Mouse (Mus musculus) kidney, postnatal 25 days (tissue): ENCODE results near the gene Vwa5b1.

ENCODE experiments used
- DNase-seq, 2 experiments: peaks; one replicate each; pipeline ENCODE4 v3.0.0; 2021; ENCODE audit warnings: mixed read lengths in 2 of 2

Gene Vwa5b1

DNA sequence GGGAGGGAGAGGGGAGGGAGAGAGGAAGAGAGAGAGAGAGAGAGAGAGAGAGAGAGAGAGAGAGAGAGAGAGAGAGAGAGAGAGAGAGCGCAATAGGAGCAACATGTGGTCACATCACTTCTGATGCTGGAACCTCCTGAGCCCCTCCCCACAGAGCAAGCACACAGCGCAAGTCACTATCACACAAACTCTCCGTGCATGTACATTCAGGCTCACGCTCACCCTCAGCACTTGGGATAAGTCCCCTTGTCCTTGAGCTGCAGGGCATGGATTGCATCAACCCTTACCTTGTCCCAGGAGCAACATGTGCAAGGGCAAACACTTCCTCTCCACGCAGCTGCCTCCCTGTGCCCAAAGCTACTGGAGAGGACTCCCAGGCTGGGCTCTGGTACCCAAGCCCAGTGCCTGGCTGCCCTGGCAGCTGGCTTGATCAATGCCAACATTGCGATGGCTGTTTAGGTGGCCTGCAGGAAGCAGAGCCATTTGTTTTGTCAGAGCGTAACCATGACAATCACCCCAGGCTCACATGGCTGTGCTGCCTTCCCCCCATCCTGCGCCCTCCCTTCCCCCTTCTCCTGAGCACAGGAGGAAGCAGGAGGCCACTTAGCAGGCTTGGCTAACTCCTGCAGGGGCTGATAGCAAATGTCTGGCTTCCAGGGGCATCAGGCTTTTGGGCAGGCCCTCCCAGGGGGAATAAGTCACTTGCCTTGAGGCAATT, at the start of gene Vwa5b1:
Gene Vwa5b1 (minus strand): TSS at position 457 of the 718 bp plus-strand sequence.
- no peak for DNase-seq

DNA sequence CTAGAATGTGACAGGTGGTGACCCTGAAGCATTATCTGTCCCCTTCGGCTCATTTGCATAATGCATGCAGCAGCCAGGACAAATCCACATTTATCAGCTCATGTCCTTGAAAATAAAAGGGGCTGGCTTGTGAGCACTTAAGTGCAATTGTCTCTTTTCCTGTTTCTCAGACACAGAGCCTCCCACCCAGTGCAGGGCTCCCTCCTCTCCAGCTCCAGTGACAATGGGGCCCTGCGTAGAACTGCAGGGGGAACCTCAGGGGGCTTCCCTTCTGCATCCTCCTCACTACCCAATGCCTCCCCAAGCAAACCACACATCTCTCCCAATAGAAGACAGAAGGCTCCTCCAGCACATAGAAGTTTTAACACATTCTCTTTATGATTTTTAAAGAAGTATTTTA, 47.1 kb upstream of the Vwa5b1 start:
- DNase-seq = no peak

DNA sequence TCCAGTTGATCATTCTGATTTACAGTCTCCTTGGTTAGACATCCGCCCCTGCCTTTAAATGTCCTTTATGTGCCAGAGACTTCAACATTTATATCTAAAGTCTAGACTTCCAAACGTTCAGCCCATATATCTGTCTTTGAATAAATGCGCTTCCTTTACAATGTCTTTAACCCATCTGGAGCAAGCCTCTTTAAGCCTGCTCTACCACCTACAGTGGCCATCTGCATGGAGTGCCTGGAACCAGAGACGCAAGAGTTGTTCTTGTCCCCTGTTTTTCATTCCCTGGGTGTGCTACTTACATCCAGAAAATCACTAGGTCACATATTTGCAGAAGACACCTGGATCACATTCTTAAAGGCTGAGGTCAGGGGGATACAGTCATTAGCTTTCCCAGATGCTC, 44.4 kb upstream of the Vwa5b1 start:
- no peak for DNase-seq

DNA sequence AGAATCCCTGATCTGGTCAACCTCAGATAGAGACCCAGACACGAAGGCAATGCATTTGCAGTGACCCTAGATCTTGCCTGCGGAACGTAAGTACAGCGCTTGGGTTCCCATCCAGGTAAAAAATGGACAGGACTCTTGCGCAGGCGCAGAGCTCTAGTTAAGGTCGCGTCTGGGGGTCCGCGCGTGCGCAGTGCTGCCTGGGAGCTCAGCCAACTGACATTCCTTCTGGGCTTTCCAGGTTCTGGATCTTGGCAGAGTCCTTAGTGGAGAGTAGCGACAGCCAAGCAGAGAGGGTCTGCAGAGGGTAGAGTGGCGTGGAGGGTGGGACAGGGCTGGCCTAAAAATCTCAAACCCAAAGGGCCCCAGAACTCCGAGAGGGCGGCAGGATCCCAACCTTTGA, 41.9 kb upstream of the Vwa5b1 start:
- no peak for DNase-seq

DNA sequence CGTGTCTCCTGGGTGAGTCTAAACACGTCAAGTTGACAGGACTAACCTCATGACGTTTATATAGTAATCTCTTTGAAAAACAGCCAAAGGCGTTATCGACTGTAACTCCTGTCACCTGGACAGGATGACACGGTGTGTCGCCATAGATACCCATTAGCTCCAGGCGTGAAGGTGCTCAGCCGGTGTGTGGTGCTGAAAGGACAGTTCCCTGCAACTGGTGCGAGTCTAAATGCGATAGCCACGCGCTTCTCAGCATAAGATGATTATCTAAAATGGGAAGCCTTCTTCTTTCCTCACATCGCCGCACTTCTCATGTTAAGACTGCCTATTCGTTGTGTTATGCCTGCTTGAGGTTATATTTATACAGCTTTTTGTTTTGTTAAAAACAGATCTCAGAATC, 40.8 kb upstream of the Vwa5b1 start:
- DNase-seq = peak in 1 of 2 experiments; percentile 63

DNA sequence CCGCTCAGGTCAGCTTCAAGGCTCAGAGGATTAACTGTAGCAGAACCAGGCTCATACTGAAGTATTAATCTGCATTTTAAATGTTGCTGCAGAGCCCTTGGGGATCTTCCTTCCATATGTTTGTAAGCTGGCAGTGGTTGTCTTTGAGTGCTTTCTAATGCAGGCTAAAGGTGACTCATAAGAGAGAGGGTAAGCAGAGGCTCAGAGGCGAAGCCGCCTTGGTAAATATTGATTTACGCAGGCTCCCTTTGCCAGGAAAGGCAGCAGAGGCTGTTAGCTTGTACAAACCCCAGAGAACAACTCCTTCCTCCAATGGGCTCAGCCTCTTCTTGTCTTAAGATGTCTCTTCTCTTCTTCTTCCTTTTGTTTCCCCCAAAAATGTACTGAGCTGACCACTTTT, 36.5 kb upstream of the Vwa5b1 start:
- DNase-seq = no peak

DNA sequence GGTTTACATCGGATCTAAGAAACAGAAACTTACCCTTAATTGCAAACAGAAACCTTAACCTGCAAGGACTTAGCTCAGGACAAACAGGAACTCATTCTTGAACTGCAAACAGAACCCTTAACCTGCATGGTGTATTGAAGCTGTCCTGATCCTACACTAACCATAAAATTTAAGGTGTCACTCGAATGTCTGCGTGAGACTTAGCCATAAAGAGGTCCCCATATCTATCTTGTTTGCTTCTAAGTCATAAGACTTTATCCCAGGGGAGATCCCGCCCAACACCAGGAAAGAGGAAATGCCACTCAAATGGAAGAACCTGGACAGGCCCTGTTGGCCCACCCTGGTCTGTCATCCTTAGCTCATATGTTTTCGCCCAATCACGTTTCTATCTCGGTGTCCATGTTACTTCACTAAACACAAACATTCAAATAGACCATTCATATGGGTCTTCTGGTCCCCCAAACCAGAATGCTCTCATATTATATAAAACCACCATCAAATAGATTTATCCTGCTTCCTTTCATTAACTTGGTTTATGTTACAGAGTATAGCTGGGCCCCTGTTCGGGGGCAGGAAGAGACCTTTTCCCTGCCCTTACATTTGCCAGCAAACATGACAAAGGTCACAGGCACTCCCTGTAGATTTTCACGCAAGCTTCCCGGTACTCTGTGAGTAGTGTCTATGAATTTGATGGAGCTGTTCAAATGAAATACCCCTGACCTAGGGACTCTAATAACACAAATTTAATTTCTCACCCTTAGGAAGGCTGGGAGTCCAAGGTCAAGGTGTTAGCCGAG, 34.6 kb upstream of the Vwa5b1 start:
- DNase-seq = no peak

DNA sequence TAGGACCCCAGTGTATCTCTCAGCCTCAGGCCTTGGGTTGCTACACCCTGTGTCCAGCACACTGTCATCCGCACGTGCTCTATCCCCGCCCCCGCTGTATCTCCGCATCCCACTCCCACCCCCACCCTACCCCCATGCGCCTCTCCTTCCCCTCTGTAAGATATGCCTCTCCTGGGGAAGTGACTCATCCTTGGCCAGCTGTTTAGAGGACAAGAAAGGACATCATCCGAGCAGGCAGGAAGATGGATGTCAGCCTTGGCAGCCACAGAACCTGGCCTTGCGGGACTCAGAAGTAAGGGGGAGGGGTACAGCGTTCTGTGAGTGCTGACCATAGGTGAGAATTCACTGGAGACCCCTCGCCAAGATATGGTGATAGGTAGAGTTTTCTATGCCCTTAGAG, 30.8 kb upstream of the Vwa5b1 start:
- no peak for DNase-seq

DNA sequence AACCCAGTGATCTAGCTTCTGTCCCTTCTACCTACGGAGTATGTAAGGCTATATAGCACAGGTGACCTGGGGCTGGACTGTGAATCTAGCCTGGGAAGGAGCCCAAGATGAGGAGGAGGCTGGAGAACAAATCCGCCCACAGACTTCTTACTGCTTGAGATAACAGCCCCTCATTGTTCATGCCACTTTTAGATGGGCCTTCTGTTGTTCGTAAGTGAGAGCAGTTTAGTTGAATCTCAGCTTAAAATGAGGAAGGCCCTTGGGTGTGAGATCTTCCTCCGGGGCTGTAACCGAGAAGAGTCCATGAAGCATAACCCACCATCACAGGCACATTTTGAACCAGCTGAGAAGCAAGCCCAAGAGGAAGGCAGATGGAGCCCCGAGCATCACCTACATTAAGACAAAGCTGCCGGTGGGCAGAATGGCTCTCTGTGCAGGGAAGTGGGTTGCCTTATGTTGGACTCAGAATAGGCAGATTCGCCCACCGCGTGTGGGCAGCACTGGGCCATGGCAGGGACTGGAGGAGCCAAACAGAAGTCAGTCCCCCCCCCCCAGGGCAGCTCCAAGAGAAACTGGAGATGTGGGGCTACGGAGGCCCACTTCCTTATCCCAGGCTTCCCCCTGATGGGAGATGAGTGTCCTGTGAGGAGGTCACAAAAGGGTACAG, 24.4 kb upstream of the Vwa5b1 start:
- no peak for DNase-seq

DNA sequence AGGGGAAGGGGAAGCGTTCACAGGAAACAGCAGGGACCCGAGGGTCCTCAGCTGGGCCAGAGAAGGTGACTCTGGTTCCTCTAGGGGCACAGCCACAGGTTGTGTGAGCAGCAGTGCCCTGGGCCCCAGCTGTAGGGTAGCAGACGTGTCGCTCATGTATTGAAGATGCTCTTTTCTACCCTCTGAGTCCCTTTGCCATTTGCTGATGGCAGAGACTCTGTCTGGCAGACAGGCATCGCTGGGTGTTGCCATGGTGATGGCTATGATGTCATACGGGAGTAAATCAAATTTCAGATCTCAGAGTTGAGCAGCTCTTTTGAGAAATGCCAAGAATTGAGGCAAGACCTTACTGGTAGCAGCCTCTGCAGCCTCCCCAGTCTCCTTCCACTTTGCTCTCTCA, 17.4 kb upstream of the Vwa5b1 start:
- DNase-seq = no peak

DNA sequence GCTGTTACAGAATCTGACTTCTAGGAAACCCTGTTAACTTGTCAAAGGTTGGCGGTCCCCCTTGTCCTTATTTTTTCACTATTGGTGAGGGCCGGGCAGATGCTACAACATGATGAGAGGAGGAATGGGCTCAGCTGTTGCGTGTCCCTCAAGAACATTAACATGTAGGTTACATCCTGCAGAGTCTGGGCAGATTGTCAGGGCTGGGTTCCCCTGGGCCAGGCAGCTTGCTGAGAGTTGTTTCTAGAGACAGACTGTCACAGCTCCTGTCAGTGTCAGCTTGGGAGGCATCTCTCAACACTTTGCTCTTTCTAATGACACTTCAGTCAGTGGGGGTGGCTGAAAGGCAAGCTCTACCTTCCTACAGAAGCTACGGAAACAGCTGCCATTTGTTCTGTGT, 16.2 kb upstream of the Vwa5b1 start:
- no peak for DNase-seq

DNA sequence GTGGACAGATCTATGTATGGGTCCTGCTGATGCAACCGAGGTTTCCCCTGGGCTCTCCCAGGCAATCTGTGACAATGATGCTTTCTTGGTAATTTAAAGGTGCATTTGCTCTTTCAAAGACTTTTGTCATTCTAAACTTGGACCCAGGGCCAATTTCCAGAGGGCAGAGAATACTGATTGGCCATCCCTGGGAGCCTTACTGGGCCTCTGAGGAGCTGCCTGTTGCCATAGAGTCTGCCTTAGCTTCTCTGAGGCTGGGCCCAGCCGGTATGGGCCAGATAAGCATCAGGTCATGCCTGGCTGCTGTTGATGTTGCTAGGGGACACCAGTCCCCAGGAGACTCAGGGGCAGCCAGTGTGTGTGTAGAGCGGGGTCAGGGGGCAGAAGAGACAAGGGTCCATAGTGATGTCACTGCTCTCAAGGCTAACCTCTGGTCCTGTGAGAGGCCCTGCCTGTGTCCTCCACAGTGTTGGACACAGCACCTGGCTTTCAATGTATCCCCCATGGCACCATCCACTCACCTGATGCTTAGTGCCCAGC, 12.5 kb upstream of the Vwa5b1 start:
- DNase-seq = no peak

DNA sequence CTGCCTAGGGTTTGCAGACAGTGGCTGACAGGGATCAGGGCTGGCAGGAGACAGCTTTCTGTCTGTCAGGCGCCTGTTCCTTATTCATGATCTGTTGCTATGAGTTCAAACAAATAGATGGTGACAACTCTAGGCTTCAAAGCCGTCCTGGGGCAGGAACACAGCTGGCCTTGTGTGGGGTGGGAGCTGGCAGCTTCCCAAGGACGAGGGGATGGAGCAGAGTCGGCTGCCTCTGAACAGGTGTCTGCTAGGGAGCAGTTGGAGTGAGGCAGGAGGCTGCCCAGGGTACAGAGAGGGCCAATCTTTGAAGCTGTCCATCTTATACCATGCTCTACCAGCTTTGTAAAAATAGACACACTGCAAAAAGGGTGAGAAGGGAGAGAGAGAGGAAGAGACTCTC, 6.6 kb upstream of the Vwa5b1 start:
- DNase-seq = no peak

DNA sequence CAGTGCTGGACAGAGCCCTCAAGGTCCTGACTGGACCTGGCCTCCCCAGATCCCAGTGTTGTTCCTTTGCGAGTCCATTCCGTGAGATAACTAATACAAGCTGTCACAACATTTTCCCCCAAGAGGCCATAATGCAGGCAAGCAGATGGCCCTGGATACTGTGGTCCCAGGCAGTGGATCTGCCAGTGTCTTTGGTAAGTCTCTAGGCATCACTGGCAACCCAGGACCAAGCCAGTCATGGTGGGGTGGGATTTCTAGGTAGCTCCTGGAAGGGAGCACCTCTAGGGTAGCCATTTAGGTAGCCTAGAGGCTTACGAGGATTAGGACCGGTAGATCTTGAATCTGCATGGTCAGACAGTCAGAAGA, 445 bp upstream of the Vwa5b1 start:
- DNase-seq = no peak

DNA sequence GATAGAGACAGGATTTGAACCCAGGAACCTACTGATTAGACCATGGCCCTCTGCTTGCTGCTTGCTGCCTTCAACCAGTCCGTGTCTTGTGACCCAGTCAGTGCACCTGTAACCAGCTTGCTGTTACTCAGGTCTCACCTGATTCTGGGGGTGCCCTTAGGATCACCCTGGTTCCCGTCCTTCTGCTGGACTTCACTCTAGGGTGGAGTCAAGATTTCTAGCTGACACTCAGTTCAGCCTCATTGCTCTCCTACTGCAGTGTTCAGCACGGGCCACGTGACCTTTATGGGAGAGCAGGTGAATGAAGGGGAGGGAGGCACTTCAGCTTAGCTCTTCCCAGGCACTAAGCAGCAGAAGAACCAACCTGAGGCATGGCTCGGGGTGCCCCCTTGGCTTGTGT, 7.4 kb downstream of the Vwa5b1 start:
- peak; percentile 46 to 69 for DNase-seq

DNA sequence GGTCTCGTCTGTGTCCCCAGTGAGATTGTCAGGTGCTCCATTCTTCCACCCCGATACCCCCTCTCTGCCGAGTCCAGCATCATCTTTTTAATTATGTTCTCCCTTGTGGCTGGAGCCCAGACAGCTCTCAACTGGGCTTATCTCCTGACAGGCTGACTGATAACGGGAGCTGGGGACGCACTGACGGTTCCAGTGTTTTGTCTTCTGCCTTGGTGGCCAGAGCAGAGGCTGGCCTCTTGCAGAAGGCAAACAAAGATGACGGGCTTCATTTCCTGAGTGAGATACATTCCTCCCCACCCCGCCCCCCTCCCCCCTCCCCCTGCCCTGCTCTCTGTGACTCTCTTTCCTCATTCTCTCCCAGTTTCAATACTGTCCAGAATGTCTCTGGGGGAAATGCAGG, 21.2 kb downstream of the Vwa5b1 start:
- DNase-seq = no peak

DNA sequence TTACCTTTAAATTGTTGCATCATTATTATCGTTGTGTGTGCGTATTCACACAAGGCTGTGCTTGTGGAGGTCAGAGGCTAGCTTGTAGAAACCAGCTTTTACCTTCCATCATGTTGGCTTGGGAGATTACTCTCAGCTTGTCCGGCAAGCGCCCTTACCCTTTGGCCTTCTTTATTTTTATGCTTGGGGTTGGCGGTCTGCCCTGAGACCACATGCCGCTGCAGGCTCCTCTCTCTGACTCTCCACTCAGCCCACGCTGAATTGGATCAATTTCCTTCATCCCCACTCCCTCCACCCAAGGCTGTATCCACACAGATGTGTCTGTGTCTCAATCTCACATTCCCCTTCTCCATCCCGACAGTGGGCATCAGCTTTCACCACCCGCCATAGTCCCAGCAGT, 33.8 kb downstream of the Vwa5b1 start:
- DNase-seq = no peak

DNA sequence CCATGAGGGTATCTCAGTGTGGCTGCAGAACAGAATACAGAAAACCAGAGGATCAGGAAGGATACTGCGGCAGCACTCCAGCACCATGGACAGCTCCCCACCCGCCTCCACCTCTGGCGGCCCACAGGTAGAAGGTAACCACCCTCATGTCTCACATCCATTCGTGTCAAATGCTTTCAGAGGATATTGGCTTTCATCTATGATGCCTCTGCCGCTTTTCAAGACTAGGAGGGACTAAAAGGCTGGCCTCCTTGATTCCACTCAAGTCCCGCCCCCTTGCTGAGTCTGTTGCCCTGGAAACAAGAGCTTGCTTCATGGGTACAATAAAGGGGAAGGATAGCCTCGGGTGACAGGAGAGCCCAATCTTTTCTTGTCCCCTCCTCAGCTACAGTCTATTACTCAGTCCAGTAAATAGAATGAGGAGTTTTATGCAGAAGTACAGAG, 37.8 kb downstream of the Vwa5b1 start:
- peak; percentile 67 to 74 for DNase-seq

DNA sequence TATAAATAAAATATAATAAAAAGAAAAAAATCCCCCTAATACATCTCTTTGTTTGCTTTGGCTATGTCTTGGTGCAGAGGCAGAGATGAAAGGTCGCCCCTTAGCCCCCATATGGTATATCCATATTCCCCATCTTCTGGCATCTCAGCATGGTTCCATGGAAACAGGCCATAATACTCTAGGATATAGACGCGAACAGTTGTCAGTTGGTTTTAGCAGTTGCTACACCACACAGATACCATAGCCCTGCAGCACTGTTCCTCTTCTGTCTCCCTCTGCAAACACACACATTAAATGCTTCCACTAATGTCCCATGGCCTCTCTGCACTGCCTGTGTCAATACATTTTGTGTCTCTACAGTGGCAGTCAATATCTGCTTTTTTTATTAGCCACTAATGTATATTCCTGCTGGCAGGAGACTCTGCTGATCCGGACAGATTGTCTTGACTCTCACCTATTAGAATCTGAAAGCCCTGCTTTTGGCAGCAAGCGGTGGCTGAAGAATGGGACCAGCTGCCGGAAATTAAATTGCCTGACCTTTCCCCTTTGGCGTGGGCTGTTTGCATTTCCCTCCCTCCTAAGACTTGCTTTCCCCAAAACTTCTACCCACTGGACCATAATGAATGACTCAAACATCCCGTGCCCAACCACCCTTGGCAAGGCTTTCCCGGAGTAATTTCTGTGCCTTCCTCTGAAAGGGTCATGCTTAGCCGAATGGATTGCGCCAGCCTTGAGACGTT, 39.1 kb downstream of the Vwa5b1 start:
- DNase-seq = peak in 1 of 2 experiments; percentile 14

DNA sequence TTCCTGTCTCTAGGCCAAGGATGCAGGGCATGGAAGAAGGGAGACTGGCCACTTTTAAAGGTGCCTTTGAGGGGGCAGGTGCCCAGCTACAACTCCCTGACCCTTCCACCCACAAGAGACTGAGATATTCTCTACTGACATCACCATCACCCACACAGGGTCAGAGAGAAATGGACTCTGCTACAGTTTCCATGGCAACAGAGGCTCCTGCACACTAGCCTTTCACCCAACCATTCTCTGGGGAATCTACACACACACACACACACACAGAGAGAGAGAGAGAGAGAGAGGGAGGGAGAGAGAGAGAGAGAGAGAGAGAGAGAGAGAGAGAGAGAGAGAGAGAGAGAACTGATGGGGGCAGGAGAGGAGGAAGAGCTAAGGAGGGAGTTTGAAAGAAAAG, 50.7 kb downstream of the Vwa5b1 start:
- no peak for DNase-seq

DNA sequence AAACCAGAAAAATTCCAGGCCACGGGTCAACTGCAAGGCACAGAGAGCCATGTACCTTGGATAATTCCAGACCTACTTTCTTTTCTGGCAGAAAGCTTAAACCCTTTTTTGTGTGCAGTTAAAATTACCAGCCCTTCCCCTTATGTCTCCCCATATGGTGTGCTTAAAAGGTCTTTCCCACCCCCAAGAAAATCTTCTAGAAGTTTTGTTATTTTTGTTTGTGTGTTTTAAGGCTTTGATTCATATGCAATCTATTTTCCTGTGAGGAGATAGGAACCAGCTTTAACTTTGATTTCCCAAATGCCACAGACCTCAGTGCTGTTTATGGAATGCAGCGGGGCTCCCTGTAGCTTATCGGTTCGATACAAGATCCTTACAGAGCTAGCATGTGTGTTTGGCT, 53.2 kb downstream of the Vwa5b1 start:
- DNase-seq = no peak

DNA sequence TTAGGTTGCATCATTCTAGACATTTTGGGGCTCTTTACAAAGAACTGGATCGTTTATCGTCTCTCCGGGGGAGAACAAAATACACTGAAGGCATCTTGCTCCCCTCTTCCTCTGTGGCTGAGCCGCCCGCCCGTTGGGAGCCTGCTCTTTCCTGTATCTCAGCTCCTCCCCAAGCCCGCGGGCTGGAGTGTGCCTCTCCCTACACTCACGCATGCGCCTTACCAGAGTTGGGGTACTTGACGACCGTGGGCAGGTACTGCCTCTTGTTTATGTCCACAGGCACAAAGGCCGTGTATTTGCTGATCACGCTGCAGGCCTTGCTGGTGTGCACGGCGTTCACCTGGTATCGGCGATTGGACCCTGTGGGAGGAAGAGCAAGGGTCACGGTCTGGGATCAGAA, 57.3 kb downstream of the Vwa5b1 start:
- DNase-seq = no peak

DNA sequence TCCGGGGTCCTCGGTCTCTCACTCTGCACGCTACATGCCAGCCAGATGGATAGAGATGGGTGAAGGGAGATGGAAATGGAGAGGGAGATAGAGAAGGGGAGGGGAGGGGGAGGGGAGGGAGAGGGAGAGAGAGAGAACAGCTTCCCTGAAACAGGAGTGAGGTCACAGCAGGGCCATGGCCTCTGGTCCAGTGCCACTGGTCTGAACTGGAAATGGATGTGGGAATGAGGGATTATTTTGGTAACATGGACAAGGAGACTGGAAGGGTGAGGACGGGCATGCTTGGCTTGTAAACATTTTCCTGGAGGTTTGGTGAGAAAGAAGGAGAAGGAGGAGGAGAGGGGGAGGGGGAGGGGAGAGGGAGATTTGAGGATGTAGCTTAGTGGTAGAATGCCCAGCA, 59.0 kb downstream of the Vwa5b1 start:
- DNase-seq = peak; percentile 32 to 75
